Mouse (Mus musculus) liver, adult 2 months (tissue): ENCODE results near the gene Men1. TPM values are rescaled to one million over a fixed set of nuclear protein-coding genes. Genes with fewer than 3 reads are reported as not detected.

Experiments
- DNase-seq: peaks from one replicate; pipeline ENCODE4 v3.0.0-alpha.2; 2011; ENCODE audit warnings: low read depth, low spot score; ENCODE audit errors: extremely low read depth
- H3K27ac ChIP-seq: fragments of 200-500 bp; replicated peaks from 2 replicates; pipeline ENCODE4 v1.5.1; 2012; ENCODE audit warnings: low read depth, mild to moderate bottlenecking, control low read depth, inconsistent platforms, low read length; ENCODE audit not compliant: insufficient read depth
- H3K27me3 ChIP-seq: fragments of 200-500 bp; 2 replicates; pipeline ENCODE4 v1.6.1; 2012; ENCODE audit warnings: mild to moderate bottlenecking, moderate library complexity, low read length, inconsistent platforms; ENCODE audit not compliant: control insufficient read depth, insufficient read depth
- H3K36me3 ChIP-seq: fragments of 200-500 bp; 2 replicates; pipeline ENCODE4 v1.6.1; 2012; ENCODE audit warnings: low read length, inconsistent platforms; ENCODE audit not compliant: control insufficient read depth, insufficient read depth
- H3K4me1 ChIP-seq: fragments of 200-500 bp; 2 replicates; pipeline ENCODE4 v1.6.1; 2011; ENCODE audit warnings: low read length; ENCODE audit not compliant: control insufficient read depth, insufficient read depth
- H3K4me3 ChIP-seq: fragments of 200-500 bp; 2 replicates; pipeline ENCODE4 v1.5.1; 2011; ENCODE audit warnings: low read depth, mild to moderate bottlenecking, control low read depth, low read length, moderate library complexity; ENCODE audit not compliant: insufficient read depth
- H3K79me2 ChIP-seq: fragments of 200-500 bp; 2 replicates; pipeline ENCODE4 v1.6.1; 2012; ENCODE audit warnings: inconsistent platforms, mild to moderate bottlenecking, low read length, moderate library complexity; ENCODE audit not compliant: control insufficient read depth, insufficient read depth
- H3K9ac ChIP-seq: fragments of 200-500 bp; 2 replicates; pipeline ENCODE4 v1.6.1; 2012; ENCODE audit warnings: low read depth, mild to moderate bottlenecking, control low read depth, inconsistent platforms, low read length
- CTCF ChIP-seq: fragments of 200-500 bp; IDR thresholded peaks from 2 replicates; pipeline ENCODE4 v1.5.1; 2011; ENCODE audit warnings: low read depth, low read length, control low read depth
- POLR2A ChIP-seq: fragments of 200-500 bp; IDR thresholded peaks from 2 replicates; pipeline ENCODE4 v1.6.1; 2011; ENCODE audit warnings: low read length, control low read depth; ENCODE audit not compliant: insufficient read depth; ENCODE audit errors: extremely low read depth
- WGBS: fragments of 180-500 bp; shearing (Covaris S2); methylation state at CpG from one replicate; pipeline ENCODE4 v1.1.7; 2018; 5-methylcytosine and 5-hydroxymethylcytosine counted together
- polyA plus RNA-seq: library from polyadenylated mRNA; depleted of rRNA; stranded (reverse); fragments of >200 nt; gene quantifications from 2 replicates; pipeline ENCODE4 v1.2.3, GENCODE M21; 2012
- total RNA-seq: library from RNA; depleted of rRNA; stranded (reverse); fragments of >200 nt; gene quantifications from 2 replicates; pipeline ENCODE4 v1.2.3, GENCODE M21; 2014

Gene Men1
- total and polyA plus RNA-seq, 2 experiments, result 9.3 to 29.4 TPM

DNA sequence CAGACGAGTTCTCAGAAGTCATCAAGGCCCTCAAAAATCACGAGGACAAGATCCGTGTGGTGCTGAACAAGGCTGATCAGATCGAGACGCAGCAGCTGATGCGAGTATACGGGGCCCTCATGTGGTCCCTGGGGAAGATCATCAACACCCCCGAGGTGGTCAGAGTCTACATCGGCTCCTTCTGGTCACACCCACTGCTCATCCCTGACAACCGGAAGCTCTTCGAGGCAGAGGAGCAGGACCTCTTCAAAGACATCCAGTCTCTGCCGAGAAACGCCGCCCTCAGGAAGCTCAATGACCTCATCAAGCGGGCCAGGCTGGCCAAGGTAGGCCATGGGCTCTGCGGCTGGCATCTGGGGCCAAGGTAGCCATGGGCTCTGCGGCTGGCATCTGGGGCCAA lies 40.5 kb upstream of the Men1 start:
- Histone ChIP-seq H3K9ac (no peak overlapping the region), H3K79me2 (0 out of 2 replicates have a peak, but pooled peaks cover 3% of the 10 kb centered on the region), H3K36me3 (peaks cover 3% of the 10 kb centered on the region; the same call in 1 of the 2 replicates), H3K27ac (no peak overlapping the region), H3K4me1 (peaks cover 23% of the 10 kb centered on the region), H3K4me3 (no peak overlapping the region), H3K27me3 (no peaks in the 10 kb centered on the region)
- no peak for DNase-seq
- WGBS, result 92% methylated on average over 17 of the region's 17 CpGs
- TF ChIP-seq POLR2A (no peak), CTCF (no peak)

DNA sequence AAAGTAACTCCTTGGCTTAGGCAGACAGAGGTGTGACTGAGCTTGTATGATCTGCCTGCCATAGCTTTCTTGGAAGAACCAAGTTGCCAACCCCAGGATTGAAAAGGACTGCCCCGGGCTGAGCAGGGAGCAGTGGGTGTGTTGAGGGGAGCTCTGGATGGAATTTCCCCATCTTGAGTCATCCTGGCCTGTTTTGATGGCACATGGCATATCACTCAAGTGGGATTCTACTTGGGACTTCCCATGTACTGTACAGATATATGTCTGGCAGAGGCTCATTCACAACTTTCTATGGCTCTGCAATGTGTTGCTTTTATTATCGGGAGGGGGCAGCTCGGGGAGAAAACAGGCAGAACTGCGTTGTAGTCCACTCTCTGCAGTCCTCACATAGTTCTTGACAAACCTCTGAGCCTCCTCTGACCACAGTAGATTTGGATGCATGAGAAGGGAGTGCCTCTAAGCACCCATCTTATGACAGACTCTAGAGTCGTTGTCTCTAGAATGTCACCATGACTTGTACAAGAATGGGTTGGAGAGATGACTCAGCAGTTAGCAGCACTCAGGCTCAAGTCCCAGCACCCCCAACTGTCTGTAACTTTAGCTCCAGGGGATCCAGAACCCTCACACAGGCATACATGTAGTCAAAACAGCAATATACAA lies 38.1 kb upstream of the Men1 start:
- no peak for TF ChIP-seq POLR2A
- no peak for TF ChIP-seq CTCF
- Histone ChIP-seq H3K27ac (no peak overlapping the region), H3K9ac (no peak overlapping the region), H3K36me3 (peaks cover 3% of the 10 kb centered on the region; the same call in 1 of the 2 replicates), H3K79me2 (0 out of 2 replicates have a peak, but pooled peaks cover 3% of the 10 kb centered on the region), H3K4me1 (peaks cover 11% of the 10 kb centered on the region), H3K27me3 (no peaks in the 10 kb centered on the region), H3K4me3 (no peak overlapping the region)
- no peak for DNase-seq
- WGBS, result 76% methylated on average over 5 of the region's 5 CpGs

DNA sequence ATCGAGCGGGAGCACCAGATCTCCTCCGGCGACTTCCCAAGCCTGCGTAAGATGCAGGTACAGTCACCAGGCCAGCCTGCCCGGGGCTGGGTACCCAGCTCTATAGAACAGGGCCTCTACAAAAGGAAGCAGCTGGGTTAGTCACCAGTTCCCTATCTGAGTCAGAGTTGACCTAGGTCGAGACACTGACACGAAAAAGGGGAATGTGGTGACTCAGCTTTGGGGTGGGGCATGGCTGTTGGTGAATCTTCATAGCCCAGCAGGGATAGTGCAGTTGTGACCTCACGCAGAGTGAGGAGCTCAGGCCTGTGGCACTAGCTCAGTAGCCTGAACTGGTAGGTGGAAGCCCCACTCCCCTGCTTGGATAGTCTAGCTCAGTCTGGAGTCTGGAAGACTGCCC lies 37.1 kb upstream of the Men1 start:
- 0 out of 2 replicates have a peak, but pooled peaks cover 2% of the 10 kb centered on the region for H3K79me2 ChIP-seq
- DNase-seq, result peak; percentile 46
- 0 out of 2 replicates have a peak overlapping the region, but pooled peaks have one; percentile 21 for H3K27ac ChIP-seq
- peaks cover 1% of the 10 kb centered on the region; the same call in 1 of the 2 replicates for H3K4me1 ChIP-seq
- H3K36me3 ChIP-seq, result peaks cover 3% of the 10 kb centered on the region; the same call in 1 of the 2 replicates
- no peak overlapping the region for H3K4me3 ChIP-seq
- 72% methylated on average over 9 of the region's 9 CpGs for WGBS
- H3K9ac ChIP-seq, result no peak overlapping the region
- TF ChIP-seq POLR2A (no peak), CTCF (no peak)
- H3K27me3 ChIP-seq, result no peaks in the 10 kb centered on the region

DNA sequence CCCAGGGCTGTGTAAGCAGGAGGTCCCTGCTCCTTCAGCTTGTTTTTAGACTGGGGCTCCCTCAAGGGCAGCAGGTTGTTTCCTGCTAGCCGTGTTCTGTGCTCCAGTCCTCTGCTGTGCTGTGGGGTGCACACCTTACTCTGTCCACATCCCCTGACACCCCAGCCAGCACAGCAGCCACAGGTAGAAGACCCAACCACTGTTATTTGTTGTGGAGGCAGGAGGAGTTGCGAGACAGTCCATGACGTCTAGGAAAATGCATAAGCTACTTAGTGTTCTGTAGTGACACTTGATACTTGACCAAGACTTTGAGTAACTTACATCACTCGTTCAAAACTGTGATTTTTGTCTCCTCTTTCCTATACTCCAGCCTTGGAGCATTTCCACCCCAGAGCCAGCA lies 35.8 kb upstream of the Men1 start:
- H3K27me3 ChIP-seq, result no peaks in the 10 kb centered on the region
- peak overlapping the region; percentile 42 for H3K27ac ChIP-seq
- DNase-seq, result no peak
- H3K36me3 ChIP-seq, result peaks cover 3% of the 10 kb centered on the region; the same call in 1 of the 2 replicates
- TF ChIP-seq POLR2A (no peak), CTCF (no peak)
- no peak overlapping the region for H3K4me3 ChIP-seq
- no peaks in the 10 kb centered on the region for H3K79me2 ChIP-seq
- WGBS, result 73% methylated on average over 4 of the region's 4 CpGs
- H3K4me1 ChIP-seq, result peaks cover 1% of the 10 kb centered on the region; the same call in 1 of the 2 replicates
- no peak overlapping the region for H3K9ac ChIP-seq

DNA sequence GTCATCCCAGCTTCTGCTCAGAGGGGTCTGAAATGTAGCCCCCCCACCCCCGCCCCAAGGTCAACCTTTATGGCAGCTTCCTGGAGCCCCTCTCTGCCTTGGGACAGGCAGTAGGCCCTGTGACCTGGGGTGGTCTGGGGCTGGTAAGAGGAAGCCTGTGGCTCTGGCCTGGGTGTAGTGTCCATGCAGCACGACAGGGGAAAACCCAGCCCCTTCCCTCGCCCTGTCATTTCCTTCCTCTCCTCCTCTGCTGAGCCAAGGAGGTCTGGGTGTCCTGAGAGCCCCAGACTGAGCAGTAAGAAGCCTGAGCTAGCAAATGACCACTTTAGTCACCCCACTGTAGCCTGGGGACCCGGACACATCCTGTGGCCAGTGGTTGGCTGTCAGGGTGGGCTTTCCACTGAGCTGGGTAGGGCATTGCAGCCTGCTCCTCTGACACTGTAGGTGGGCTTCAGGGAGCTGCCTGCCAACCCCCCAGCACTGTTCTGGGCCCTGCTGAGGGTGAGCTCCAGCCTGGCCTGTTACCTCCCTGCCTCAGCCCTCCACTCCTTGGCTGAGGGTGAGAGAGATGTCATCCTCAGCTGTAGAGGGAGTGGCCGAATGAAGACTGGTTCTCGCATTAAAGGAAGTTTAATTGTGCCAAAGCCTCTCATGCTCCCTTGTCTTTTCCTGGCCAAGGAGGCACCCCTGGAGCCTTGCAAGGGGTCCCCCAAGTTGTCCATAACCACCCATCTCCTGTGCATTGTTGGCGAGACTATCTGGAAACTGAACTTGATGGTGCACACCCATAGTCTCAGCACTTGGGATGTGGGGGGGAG lies 35.1 kb upstream of the Men1 start:
- Histone ChIP-seq H3K79me2 (no peaks in the 10 kb centered on the region), H3K4me3 (no peak overlapping the region), H3K36me3 (peaks cover 3% of the 10 kb centered on the region; the same call in 1 of the 2 replicates), H3K27me3 (no peaks in the 10 kb centered on the region), H3K27ac (peak overlapping the region; percentile 81), H3K4me1 (peaks cover 4% of the 10 kb centered on the region; the same call in 1 of the 2 replicates), H3K9ac (0 out of 2 replicates have a peak overlapping the region, but pooled peaks have one; percentile 36)
- peak; percentile 33 for DNase-seq
- TF ChIP-seq CTCF, result 0 out of 2 replicates have a peak, but pooled peaks have one; percentile 2
- TF ChIP-seq POLR2A, result no peak
- 72% methylated on average over 7 of the region's 7 CpGs for WGBS
